Mouse (Mus musculus) lung, adult 2 months (tissue): ENCODE measurements around the gene 1700057G04Rik. TPM values are rescaled to one million over a fixed set of nuclear protein-coding genes. Genes with fewer than 3 reads are reported as not detected.
A peak's percentile ranks its signal among the peaks of the same experiment; 100 is the strongest.

ENCODE experiments used
- DNase-seq: peaks from one replicate; pipeline ENCODE4 v3.0.0; 2022
- H3K4me1 ChIP-seq: fragments of 200-500 bp; 2 replicates; pipeline ENCODE4 v1.6.1; 2011; ENCODE audit warnings: low read length; ENCODE audit not compliant: control insufficient read depth, insufficient read depth
- H3K4me3 ChIP-seq: fragments of 200-500 bp; replicated peaks from 2 replicates; pipeline ENCODE3; 2011; ENCODE audit warnings: low read depth, mild to moderate bottlenecking, control low read depth, low read length; ENCODE audit errors: extremely low read depth
- CTCF ChIP-seq: fragments of 200-500 bp; IDR thresholded peaks from 2 replicates; pipeline ENCODE4 v1.5.1; 2011; ENCODE audit warnings: mild to moderate bottlenecking, low read length, control low read depth; ENCODE audit not compliant: insufficient read depth
- POLR2A ChIP-seq: fragments of 200-500 bp; IDR thresholded peaks from 2 replicates; pipeline ENCODE4 v1.6.1; 2011; ENCODE audit warnings: low read depth, mild to moderate bottlenecking, control low read depth, low read length, borderline replicate concordance; ENCODE audit errors: extremely low read depth
- WGBS: fragments of 180-500 bp; shearing (Covaris S2); methylation state at CpG from one replicate; pipeline ENCODE4 v1.1.7; 2018; 5-methylcytosine and 5-hydroxymethylcytosine counted together
- polyA plus RNA-seq: library from polyadenylated mRNA; depleted of rRNA; stranded (reverse); fragments of >200 nt; gene quantifications from 2 replicates; pipeline ENCODE4 v1.2.3, GENCODE M21; 2012

Gene 1700057G04Rik
- polyA plus RNA-seq, 1 experiment: not detected

DNA sequence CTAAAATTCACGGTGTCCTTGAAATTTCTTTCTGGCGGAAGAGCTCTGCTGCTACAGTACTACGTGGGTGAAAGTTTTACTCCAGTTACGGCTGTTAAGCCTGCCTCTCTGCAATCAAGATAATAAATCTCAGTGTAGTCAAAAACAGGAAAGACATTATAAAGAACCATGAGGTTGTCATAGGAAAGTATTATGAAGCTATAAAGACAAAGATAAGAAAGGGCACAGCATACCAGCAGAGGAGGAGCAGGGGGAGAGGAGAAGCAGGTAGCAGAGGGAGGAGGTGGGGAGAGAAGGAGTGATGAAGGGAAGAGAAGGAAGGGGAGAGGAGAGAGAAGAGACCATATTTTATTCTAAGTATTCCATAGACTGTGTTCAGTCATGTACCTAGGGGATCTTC, 64.7 kb downstream of the 1700057G04Rik start:
- 43% methylated on average over 4 of the region's 4 CpGs for WGBS

DNA sequence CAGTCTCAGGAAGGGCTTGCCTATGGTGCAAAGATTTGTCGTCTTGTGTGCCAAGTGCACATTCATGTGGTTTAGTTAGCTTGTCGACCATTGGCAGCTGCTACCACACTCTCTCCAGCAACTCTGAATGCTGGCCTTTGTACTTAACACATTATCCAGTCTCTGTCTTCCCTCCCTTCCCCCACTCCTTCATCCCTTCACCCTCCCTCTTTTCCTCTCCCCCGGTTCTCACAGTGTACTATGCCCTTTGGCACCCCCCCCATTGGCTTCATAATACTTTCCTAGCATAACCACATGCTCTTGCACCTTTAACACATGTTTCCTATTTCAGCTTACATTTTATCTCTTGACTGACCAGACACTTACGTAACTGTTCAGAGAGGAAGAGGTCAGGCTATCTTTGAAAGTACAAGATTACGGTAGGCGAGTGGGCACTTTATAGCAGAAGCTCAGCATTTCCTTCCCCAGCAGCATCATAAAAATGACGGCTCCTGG, 65.6 kb downstream of the 1700057G04Rik start:
- WGBS: 30% methylated on average over 7 of the region's 7 CpGs
- H3K4me1 ChIP-seq: peaks cover 4% of the 10 kb centered on the region
- DNase-seq: no peak
- no peak for TF ChIP-seq CTCF
- no peak for TF ChIP-seq POLR2A
- no peak overlapping the region for H3K4me3 ChIP-seq

More for the DNA sequence above, 64.7 kb downstream of the 1700057G04Rik start:
- Histone ChIP-seq H3K4me3 (no peak overlapping the region), H3K4me1 (peaks cover 4% of the 10 kb centered on the region)
- DNase-seq: no peak
- no peak for TF ChIP-seq CTCF
- no peak for TF ChIP-seq POLR2A

DNA sequence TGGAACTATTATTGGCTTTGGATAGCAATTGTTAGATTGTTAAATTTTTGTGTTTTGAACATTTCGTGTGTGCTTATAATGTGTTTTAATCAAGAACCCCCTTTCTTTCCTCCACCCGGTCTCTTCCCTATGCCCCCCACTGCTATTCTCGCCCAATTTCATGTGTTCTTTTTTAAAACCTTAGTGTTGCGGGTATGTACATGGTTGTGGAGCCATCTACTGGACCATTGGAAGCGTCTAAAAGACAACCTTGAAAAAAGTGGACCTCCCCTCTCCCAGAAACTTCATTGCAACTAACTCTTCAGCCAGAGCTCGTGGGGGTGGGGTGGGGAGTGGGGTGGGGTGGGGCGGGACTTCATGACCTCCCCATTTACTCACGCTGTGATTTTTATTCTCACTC, 66.2 kb downstream of the 1700057G04Rik start:
- H3K4me3 ChIP-seq: no peak overlapping the region
- H3K4me1 ChIP-seq: peaks cover 4% of the 10 kb centered on the region
- no peak for DNase-seq
- 55% methylated on average over 8 of the region's 8 CpGs for WGBS
- TF ChIP-seq POLR2A (no peak), CTCF (0 out of 2 replicates have a peak, but pooled peaks have one; percentile 12)

DNA sequence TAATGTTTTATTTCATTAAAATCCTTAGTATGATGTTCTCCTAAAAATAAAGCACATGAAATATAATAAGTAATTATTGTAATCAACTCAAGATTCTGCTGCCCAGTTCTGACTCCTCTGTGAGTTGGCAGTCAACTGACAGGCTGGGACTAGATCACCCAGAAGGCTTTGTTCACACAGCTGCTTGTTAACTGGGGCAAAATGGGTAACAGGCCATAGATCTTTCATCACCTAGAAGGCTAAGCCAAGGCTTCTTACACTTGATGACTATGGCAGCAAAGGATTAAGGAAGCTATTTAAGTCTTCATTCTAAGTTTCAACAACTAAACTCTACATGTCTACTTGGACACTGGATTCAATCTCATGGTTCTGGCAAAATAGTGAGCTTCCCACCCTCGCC, 68.8 kb downstream of the 1700057G04Rik start:
- Histone ChIP-seq H3K4me1 (peaks cover 4% of the 10 kb centered on the region), H3K4me3 (no peak overlapping the region)
- 56% methylated on average over 1 of the region's 1 CpGs for WGBS
- TF ChIP-seq POLR2A (no peak), CTCF (no peak)
- DNase-seq: no peak

DNA sequence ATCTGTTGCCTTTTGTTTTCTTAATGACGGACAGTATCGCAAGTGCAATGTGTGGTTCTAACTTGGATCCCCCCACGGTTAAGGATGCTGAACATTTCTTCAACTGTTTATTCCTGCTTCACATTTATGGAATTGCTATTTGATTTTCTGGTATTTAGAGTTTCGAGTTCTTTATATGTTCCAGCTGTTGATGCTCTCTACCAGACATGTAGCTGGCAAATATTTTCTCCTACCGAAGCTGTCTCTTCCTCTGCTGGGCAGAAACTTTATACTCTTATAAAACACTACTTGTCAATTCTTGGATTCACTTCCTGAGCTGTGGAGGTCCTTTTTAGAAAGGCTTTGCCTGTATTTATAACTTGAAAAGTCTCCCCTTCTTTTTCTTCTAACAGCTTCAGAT, 70.1 kb downstream of the 1700057G04Rik start:
- DNase-seq: no peak
- H3K4me3 ChIP-seq: no peak overlapping the region
- WGBS: 57% methylated on average over 5 of the region's 5 CpGs
- H3K4me1 ChIP-seq: peaks cover 2% of the 10 kb centered on the region
- TF ChIP-seq CTCF (no peak), POLR2A (no peak)

DNA sequence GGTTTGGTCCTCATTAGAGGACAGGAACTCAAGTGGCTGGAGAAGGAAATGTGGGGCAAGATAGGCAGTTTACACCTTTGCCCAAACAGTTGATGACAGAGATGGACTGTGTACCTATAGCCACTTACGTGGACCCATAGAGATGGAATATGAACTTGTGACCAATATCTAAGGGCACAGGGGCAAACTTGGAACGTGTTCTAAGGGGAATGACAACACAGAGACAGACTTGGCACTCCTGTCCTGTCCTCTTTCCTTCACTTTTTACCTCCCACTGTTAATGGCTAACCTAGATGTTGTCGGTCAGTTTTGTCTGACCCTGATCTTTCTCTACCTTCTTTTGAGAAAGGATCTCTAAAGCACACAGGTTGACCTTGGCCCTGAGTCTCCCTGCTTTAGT, 74.2 kb downstream of the 1700057G04Rik start:
- no peak overlapping the region for H3K4me3 ChIP-seq
- WGBS: 77% methylated on average over 3 of the region's 3 CpGs
- no peaks in the 10 kb centered on the region; the same call in 1 of the 2 replicates for H3K4me1 ChIP-seq
- TF ChIP-seq CTCF (no peak), POLR2A (no peak)
- DNase-seq: no peak

DNA sequence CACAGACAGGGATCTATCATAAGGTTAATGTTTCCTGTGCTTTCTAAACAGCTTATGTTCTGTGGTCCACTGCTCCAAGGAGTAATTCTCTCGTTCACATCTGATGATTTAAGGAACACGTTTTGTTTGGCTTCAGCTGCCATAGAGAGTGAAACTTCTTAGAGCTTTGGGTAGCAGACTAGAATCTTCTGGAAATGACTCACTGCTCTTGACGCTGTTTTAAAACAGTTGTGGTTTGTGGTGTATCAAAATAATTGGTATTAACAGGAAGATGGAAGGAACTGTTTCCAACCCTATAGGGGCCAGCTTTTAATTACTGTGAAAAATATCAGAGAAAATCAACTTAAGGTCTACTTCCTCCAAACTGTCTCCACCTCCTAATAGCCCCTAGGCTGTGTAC, 75.2 kb downstream of the 1700057G04Rik start:
- 31% methylated on average over 3 of the region's 3 CpGs for WGBS
- no peak for TF ChIP-seq POLR2A
- TF ChIP-seq CTCF: no peak
- DNase-seq: no peak

DNA sequence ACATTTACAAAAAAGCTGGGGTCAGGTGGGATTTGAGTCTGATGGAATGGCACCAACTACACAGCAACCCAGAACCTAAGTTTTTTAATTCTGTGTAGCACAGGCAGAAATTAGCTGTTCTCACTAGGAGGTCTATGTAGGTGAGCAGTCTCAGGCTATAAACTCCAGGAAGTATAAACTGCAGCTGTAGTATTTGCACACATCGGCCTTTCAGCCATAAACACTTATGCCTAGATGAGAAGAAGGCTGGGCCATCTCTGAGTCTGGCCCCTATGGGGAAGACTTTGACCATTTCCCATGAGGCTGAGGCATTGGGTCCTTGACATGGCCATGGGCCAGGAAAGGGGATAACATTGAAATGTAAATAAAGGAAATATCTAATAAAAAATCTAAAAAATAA, 76.7 kb downstream of the 1700057G04Rik start:
- DNase-seq: no peak
- TF ChIP-seq POLR2A (no peak), CTCF (no peak)
- Histone ChIP-seq H3K4me1 (no peaks in the 10 kb centered on the region), H3K4me3 (no peak overlapping the region)
- 88% methylated on average over 1 of the region's 1 CpGs for WGBS

More for the DNA sequence above, 75.2 kb downstream of the 1700057G04Rik start:
- H3K4me3 ChIP-seq: no peak overlapping the region
- H3K4me1 ChIP-seq: no peaks in the 10 kb centered on the region

DNA sequence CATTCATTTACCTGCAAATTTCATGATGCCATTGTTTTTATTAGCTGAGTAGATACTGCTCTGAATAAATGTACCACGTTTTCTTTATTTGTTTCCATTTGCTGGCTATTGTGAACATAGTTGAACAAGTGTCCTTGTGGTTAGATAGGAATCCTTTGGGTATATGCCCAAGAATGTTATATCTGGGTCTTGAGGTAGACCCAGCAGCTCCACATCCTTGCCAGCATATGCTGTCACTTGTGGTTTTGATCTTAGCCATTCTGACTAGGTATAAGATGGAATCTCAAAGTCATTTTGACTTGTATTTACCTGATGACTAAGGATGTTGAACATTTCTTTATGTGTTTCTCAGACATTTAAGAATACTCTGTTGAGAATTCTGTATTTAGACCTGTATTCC, 77.7 kb downstream of the 1700057G04Rik start:
- WGBS: 50% methylated on average over 1 of the region's 1 CpGs
- Histone ChIP-seq H3K4me3 (no peak overlapping the region), H3K4me1 (no peaks in the 10 kb centered on the region)
- DNase-seq: no peak
- no peak for TF ChIP-seq CTCF
- no peak for TF ChIP-seq POLR2A

DNA sequence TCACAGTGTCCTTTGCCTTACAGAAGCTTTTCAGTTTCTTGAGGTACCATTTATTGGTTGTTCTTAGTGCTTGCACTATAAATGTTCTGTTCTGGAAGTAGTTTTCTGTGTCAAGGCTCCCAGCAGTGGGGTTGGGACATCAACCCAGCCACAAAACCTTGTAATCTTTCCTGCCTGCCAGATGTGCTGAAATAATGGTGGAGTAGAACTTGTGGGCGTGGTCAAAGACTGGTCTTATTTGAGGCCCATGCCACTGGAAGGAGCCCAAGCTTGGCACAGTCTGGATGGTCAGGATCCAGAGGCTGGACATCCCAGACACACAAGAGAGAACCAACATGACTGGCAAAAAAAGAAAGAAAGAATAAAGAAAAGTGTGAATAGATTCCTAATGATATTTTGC, 78.2 kb downstream of the 1700057G04Rik start:
- WGBS: 88% methylated on average over 1 of the region's 1 CpGs
- DNase-seq: no peak
- no peaks in the 10 kb centered on the region for H3K4me1 ChIP-seq
- no peak overlapping the region for H3K4me3 ChIP-seq
- no peak for TF ChIP-seq POLR2A
- no peak for TF ChIP-seq CTCF
